Mouse (Mus musculus) stomach, postnatal 0 days (tissue): ENCODE data around the gene Cuedc1. TPM values are rescaled to one million over a fixed set of nuclear protein-coding genes. Genes with fewer than 3 reads are reported as not detected.

Experiments used
- ATAC-seq: fragments of 200-750 bp; cut with Nextera tagmentation; 2 replicates; pipeline ENCODE4 v1.8.0; 2017; ENCODE audit not compliant: low FRiP score, low TSS enrichment
- DNase-seq: peaks from one replicate; pipeline ENCODE4 v3.0.0-alpha.2; 2016; ENCODE audit warnings: low spot score
- H3K27ac ChIP-seq: fragments of 300-500 bp; sonication (generic); replicated peaks from 2 replicates; pipeline ENCODE4 v1.5.1; 2014; ENCODE audit warnings: mild to moderate bottlenecking, control low read depth
- H3K27me3 ChIP-seq: fragments of 300-500 bp; sonication (generic); 2 replicates; pipeline ENCODE4 v1.6.1; 2014; ENCODE audit warnings: low read length; ENCODE audit not compliant: control insufficient read depth, insufficient read depth
- H3K36me3 ChIP-seq: fragments of 300-500 bp; sonication (generic); 2 replicates; pipeline ENCODE4 v1.6.1; 2014; ENCODE audit warnings: low read length, mixed read lengths; ENCODE audit not compliant: control insufficient read depth, insufficient read depth
- H3K4me1 ChIP-seq: fragments of 300-500 bp; sonication (generic); replicated peaks from 2 replicates; pipeline ENCODE4 v1.6.1; 2014; ENCODE audit warnings: antibody characterized with exemption; ENCODE audit not compliant: control insufficient read depth, insufficient read depth
- H3K4me2 ChIP-seq: fragments of 300-500 bp; sonication (generic); replicated peaks from 2 replicates; pipeline ENCODE4 v1.6.1; 2014; ENCODE audit warnings: low read depth, mild to moderate bottlenecking, control low read depth, moderate library complexity
- H3K4me3 ChIP-seq: fragments of 300-500 bp; sonication (generic); 2 replicates; pipeline ENCODE4 v1.5.1; 2014; ENCODE audit warnings: low read depth, low read length, control low read depth
- H3K9ac ChIP-seq: fragments of 300-500 bp; sonication (generic); 2 replicates; pipeline ENCODE4 v1.6.1; 2014; ENCODE audit warnings: mild to moderate bottlenecking, low read length, control low read depth, mixed read lengths
- H3K9me3 ChIP-seq: fragments of 300-500 bp; sonication (generic); 2 replicates; pipeline ENCODE4 v1.6.1; 2016; ENCODE audit warnings: low read length; ENCODE audit not compliant: control insufficient read depth
- CTCF ChIP-seq: IDR thresholded peaks from 2 replicates; pipeline ENCODE4 v1.5.1; 2016; ENCODE audit warnings: antibody characterized with exemption, low read depth, mild to moderate bottlenecking, moderate library complexity
- EP300 ChIP-seq: optimal IDR thresholded peaks from 2 replicates; pipeline ENCODE3; 2016; ENCODE audit warnings: antibody characterized with exemption
- WGBS: fragments of 180-500 bp; shearing (Covaris S2); extraction: QIAGEN DNeasy Blood & Tissue Kit; methylation state at CpG from one replicate; pipeline ENCODE4 v1.1.7; 2014; 5-methylcytosine and 5-hydroxymethylcytosine counted together
- polyA plus RNA-seq: library from polyadenylated mRNA; unstranded; fragments of >200 nt; fragmentation: Nextera tagmentation; extraction: Ambion mirVana; gene quantifications from 2 replicates; pipeline ENCODE4 v1.2.1, GENCODE M21; 2015

Cuedc1 gene
- polyA plus RNA-seq, 1 experiment from 2014 or later, result 13.7 TPM

- DNase-seq (no peak), ATAC-seq (no peak)
- no peak overlapping the region for H3K9ac ChIP-seq
- no peaks in the 10 kb centered on the region for H3K9me3 ChIP-seq
- 49% methylated on average over 8 of the region's 8 CpGs for WGBS
- H3K4me1 ChIP-seq, result no peaks in the 10 kb centered on the region
- peak overlapping the region; percentile 31 for H3K4me2 ChIP-seq
- H3K4me3 ChIP-seq, result no peak overlapping the region
- H3K36me3 ChIP-seq, result no peaks in the 10 kb centered on the region
- TF ChIP-seq EP300 (no peak), CTCF (no peak)
- peak overlapping the region; percentile 75 for H3K27ac ChIP-seq
- H3K27me3 ChIP-seq, result no peaks in the 10 kb centered on the region
Observed at GRCm38 (mm10) chr11:88131847-88132246, 34.0 kb downstream of the Cuedc1 start.

GRCm38 (mm10) chr11:88135218-88135617, 37.4 kb downstream of the Cuedc1 start:
- H3K9me3 ChIP-seq, result no peaks in the 10 kb centered on the region
- no peak overlapping the region for H3K27ac ChIP-seq
- no peaks in the 10 kb centered on the region for H3K36me3 ChIP-seq
- WGBS, result 51% methylated on average over 7 of the region's 7 CpGs
- DNase-seq, result no peak
- no peak for ATAC-seq
- TF ChIP-seq CTCF (no peak), EP300 (no peak)
- H3K4me2 ChIP-seq, result no peak overlapping the region
- no peaks in the 10 kb centered on the region; the same call in 1 of the 2 replicates for H3K4me1 ChIP-seq
- no peak overlapping the region for H3K4me3 ChIP-seq
- no peak overlapping the region for H3K9ac ChIP-seq
- no peaks in the 10 kb centered on the region for H3K27me3 ChIP-seq

GRCm38 (mm10) chr11:88137814-88138425, 40.1 kb downstream of the Cuedc1 start:
- Histone ChIP-seq H3K4me2 (no peak overlapping the region), H3K27me3 (no peaks in the 10 kb centered on the region), H3K4me1 (no peaks in the 10 kb centered on the region; the same call in none of the 2 replicates), H3K36me3 (no peaks in the 10 kb centered on the region), H3K9me3 (no peaks in the 10 kb centered on the region), H3K27ac (no peak overlapping the region), H3K4me3 (no peak overlapping the region), H3K9ac (no peak overlapping the region)
- no peak for DNase-seq
- TF ChIP-seq EP300 (no peak), CTCF (no peak)
- no peak for ATAC-seq
- WGBS, result 59% methylated on average over 12 of the region's 12 CpGs

GRCm38 (mm10) chr11:88139256-88139861, 41.5 kb downstream of the Cuedc1 start:
- peak overlapping the region; percentile 30 for H3K27ac ChIP-seq
- H3K36me3 ChIP-seq, result no peaks in the 10 kb centered on the region
- 35% methylated on average over 20 of the region's 20 CpGs for WGBS
- peak overlapping the region; percentile 3; the same call in 1 of the 2 replicates for H3K9ac ChIP-seq
- no peak for TF ChIP-seq EP300
- TF ChIP-seq CTCF, result no peak
- H3K9me3 ChIP-seq, result no peaks in the 10 kb centered on the region
- H3K4me1 ChIP-seq, result no peaks in the 10 kb centered on the region; the same call in none of the 2 replicates
- ATAC-seq, result no peak
- no peaks in the 10 kb centered on the region for H3K27me3 ChIP-seq
- H3K4me2 ChIP-seq, result no peak overlapping the region; the same call in 1 of the 2 replicates
- no peak overlapping the region for H3K4me3 ChIP-seq
- peak; percentile 50 for DNase-seq

- no peak for TF ChIP-seq CTCF
- no peak for TF ChIP-seq EP300
- Histone ChIP-seq H3K36me3 (no peaks in the 10 kb centered on the region), H3K4me3 (no peak overlapping the region), H3K4me1 (no peaks in the 10 kb centered on the region; the same call in none of the 2 replicates), H3K9ac (no peak overlapping the region), H3K27me3 (no peaks in the 10 kb centered on the region), H3K4me2 (no peak overlapping the region), H3K27ac (peak overlapping the region; percentile 30; the same call in 1 of the 2 replicates), H3K9me3 (no peaks in the 10 kb centered on the region)
- no peak for ATAC-seq
- DNase-seq, result no peak
- 45% methylated on average over 13 of the region's 13 CpGs for WGBS
Observed at GRCm38 (mm10) chr11:88140066-88141060, 42.5 kb downstream of the Cuedc1 start.
